Mouse (Mus musculus) olfactory bulb, adult 2 months (tissue): Measurements from ENCODE around the gene Aptx.

ENCODE experiments used
- CTCF ChIP-seq: fragments of 200-500 bp; IDR thresholded peaks from 2 replicates; pipeline ENCODE4 v1.5.1; 2012; ENCODE audit warnings: low read depth, mild to moderate bottlenecking, low read length, moderate library complexity; ENCODE audit not compliant: insufficient read depth
- POLR2A ChIP-seq: fragments of 200-500 bp; IDR thresholded peaks from 2 replicates; pipeline ENCODE4 v1.6.1; 2012; ENCODE audit warnings: mild to moderate bottlenecking, low read depth, low read length, moderate library complexity; ENCODE audit not compliant: insufficient read depth

DNA sequence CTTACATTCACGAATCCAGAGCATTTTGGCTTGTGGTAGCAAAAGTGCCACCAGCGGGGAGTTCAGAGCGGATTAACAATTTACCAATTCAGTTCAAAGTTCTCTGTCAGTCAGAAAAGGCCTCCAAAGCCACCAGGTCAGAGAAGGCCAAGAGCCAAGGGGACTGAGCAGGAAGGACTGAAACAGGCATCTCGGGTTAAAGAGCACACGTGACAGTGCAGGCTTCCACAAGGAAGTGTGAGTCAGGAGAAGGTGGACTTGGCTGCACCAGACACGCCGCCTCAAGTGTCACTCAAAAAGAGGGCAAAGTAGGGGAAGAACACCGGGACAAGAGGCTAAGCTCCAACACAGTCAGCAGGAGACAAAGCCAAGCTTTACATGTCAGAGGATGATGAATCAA lies 2.8 kb downstream of the Aptx start:
- TF ChIP-seq POLR2A (no peak), CTCF (no peak)
